Mouse (Mus musculus) lung, embryonic 14.5 days (tissue): Measurements from ENCODE around the gene Pop5. TPM values are rescaled to one million over a fixed set of nuclear protein-coding genes. Genes with fewer than 3 reads are reported as not detected.

Source experiments
- ATAC-seq: fragments of 200-750 bp; cut with Nextera tagmentation; 2 replicates; pipeline ENCODE4 v1.8.0; 2017; ENCODE audit warnings: mild to moderate bottlenecking, moderate TSS enrichment, moderate library complexity; ENCODE audit not compliant: insufficient read depth
- DNase-seq: peaks from one replicate; pipeline ENCODE4 v3.0.0-alpha.2; 2015
- H3K27ac ChIP-seq: fragments of 300-500 bp; sonication (generic); 2 replicates; pipeline ENCODE4 v1.5.1; 2014; ENCODE audit warnings: low read depth, mild to moderate bottlenecking, moderate library complexity
- H3K27me3 ChIP-seq: fragments of 300-500 bp; sonication (generic); 2 replicates; pipeline ENCODE4 v1.6.1; 2014; ENCODE audit warnings: low read length, control low read depth; ENCODE audit not compliant: insufficient read depth
- H3K36me3 ChIP-seq: fragments of 300-500 bp; sonication (generic); 2 replicates; pipeline ENCODE4 v1.6.1; 2014; ENCODE audit warnings: control low read depth; ENCODE audit not compliant: insufficient read depth
- H3K4me1 ChIP-seq: fragments of 300-500 bp; sonication (generic); 2 replicates; pipeline ENCODE4 v1.6.1; 2014; ENCODE audit warnings: antibody characterized with exemption, control low read depth; ENCODE audit not compliant: insufficient read depth
- H3K4me2 ChIP-seq: fragments of 300-500 bp; sonication (generic); 2 replicates; pipeline ENCODE4 v1.6.1; 2014; ENCODE audit warnings: mild to moderate bottlenecking
- H3K4me3 ChIP-seq: fragments of 300-500 bp; sonication (generic); 2 replicates; pipeline ENCODE4 v1.5.1; 2014; ENCODE audit warnings: low read depth, low read length
- H3K9ac ChIP-seq: fragments of 300-500 bp; sonication (generic); 2 replicates; pipeline ENCODE4 v1.6.1; 2014
- H3K9me3 ChIP-seq: fragments of 300-500 bp; sonication (generic); 2 replicates; pipeline ENCODE4 v1.6.1; 2016; ENCODE audit warnings: low read depth, low read length, control low read depth
- CTCF ChIP-seq: IDR thresholded peaks from 2 replicates; pipeline ENCODE4 v1.5.1; 2016; ENCODE audit warnings: antibody characterized with exemption, low read depth
- WGBS: fragments of 180-500 bp; shearing (Covaris S2); extraction: QIAGEN DNeasy Blood & Tissue Kit; methylation state at CpG from one replicate; pipeline ENCODE4 v1.1.7; 2014; 5-methylcytosine and 5-hydroxymethylcytosine counted together
- polyA plus RNA-seq: library from polyadenylated mRNA; unstranded; fragments of >200 nt; fragmentation: Nextera tagmentation; extraction: Ambion mirVana; gene quantifications from 2 replicates; pipeline ENCODE4 v1.2.1, GENCODE M21; 2014

The Pop5 gene
- polyA plus RNA-seq, 1 experiment from 2014 or later: 111 TPM

DNA sequence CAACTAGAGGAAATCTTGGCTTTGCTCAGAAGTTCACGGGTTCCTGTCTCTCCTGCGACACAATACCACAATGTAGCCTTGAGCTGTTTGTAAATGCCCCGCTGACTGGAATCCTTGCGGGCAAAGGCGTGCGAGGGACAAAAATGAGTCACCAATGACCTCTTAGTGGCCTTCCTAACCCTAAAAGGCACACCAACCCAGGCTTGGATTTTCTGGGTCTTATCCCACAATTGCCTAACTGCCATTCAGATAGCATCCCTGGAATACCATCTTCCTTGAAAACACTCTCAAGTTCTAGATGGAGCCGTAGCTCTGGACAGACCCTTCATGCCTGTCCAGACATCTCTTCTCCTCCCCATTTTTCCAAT is 42.8 kb upstream of the Pop5 start:
- Histone ChIP-seq H3K4me1 (no peaks in the 10 kb centered on the region), H3K9me3 (no peaks in the 10 kb centered on the region), H3K36me3 (no peaks in the 10 kb centered on the region), H3K4me2 (peak overlapping the region; percentile 100), H3K9ac (no peak overlapping the region), H3K27ac (no peak overlapping the region), H3K4me3 (peak overlapping the region; percentile 60), H3K27me3 (peaks cover 53% of the 10 kb centered on the region)
- 14% methylated on average over 7 of the region's 7 CpGs for WGBS
- DNase-seq: no peak
- no peak for TF ChIP-seq CTCF
- ATAC-seq: no peak

DNA sequence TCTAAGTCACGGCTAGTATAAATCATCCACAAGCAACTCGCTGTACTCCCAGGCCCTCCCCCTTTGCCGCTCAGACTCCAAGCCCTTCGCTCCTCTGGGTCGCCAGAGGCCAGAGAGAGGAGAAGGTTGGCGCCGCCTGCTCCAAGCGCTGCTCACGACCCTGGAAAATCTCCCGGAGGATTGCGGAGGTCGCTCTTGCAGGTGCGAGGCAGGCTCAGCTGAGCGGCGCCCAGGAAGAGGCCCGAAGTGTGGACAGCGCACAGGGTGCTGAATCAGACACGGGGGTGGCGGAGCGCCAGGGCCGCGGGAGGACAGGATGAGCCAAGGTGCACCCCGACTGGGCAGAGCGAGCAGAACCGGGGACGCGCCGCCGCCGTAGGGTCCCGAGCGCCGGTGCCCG is 42.4 kb upstream of the Pop5 start:
- peak overlapping the region; percentile 100 for H3K4me2 ChIP-seq

DNA sequence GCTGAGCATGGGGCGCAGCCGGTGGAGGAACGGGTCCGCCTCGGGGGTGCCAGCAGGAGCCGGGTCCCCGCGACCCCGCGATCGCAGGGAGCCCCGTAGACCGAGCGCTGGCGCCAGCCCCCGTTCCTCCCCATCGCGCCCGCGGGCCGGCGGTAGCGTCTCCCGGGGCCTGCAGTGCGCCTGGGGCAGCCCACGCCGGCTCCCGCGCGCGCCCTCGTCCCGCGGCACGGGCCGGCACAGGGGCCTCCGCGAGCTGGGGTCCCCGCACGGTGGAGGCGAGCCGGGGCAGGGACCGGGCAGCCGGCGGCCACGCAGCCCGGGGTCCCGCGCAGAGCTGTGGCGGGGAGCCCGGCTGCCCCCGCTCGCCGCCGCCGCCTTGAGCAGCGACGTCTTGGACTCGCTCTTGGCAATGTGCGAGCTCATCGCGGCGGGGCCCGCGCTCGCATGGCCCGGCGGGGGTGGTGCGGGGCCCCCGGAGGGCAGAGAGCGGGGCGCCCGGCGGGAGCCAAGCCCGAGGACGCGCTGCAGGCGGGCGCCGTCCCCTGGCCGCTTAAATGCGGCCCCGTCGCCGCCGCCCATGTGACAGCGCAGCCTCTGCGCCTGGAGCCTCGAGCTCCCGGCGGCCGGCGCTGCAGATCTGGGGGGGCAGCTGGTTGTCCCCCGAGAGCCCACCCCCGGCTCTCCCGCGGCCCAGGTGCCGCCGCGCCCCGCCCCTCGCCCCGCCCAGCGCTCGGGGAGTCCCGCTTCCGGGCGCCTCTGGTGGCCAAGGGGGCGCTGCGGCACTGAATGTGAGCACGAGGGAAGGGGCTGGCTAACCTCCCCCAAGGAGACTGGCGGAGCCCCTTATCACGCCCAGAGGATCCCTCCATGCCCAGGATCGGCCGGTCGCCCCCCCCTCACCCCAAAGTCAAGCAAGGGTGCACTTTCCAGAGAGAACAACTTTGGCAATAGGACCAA is 41.7 kb upstream of the Pop5 start, which contains the start of gene Cabp1:
Gene Cabp1 (minus strand): TSS at position 713 of the 957 bp plus-strand sequence.
- peaks cover 53% of the 10 kb centered on the region for H3K27me3 ChIP-seq
- DNase-seq (peak; percentile 82), ATAC-seq (peak; percentile 78)
- peak within 1 kb of the TSS; percentile 52 for H3K9ac ChIP-seq
- H3K4me1 ChIP-seq: no peaks in the 10 kb centered on the region
- H3K9me3 ChIP-seq: no peaks in the 10 kb centered on the region
- H3K4me3 ChIP-seq: peak within 1 kb of the TSS; percentile 60
- peak; percentile 46 for TF ChIP-seq CTCF
- peak within 1 kb of the TSS; percentile 100 for H3K4me2 ChIP-seq
- no peaks in the 10 kb centered on the region for H3K36me3 ChIP-seq
- WGBS: under 1% methylated on average over 106 of the region's 116 CpGs
- no peak within 1 kb of the TSS for H3K27ac ChIP-seq

More for the DNA sequence above, 42.4 kb upstream of the Pop5 start:
- TF ChIP-seq CTCF: no peak
- under 1% methylated on average over 34 of the region's 34 CpGs for WGBS
- no peak overlapping the region for H3K27ac ChIP-seq
- ATAC-seq (peak; percentile 44; the same call in 1 of the 2 replicates), DNase-seq (peak; percentile 72)
- H3K27me3 ChIP-seq: peaks cover 53% of the 10 kb centered on the region
- H3K4me1 ChIP-seq: no peaks in the 10 kb centered on the region
- no peaks in the 10 kb centered on the region for H3K36me3 ChIP-seq
- no peaks in the 10 kb centered on the region for H3K9me3 ChIP-seq
- peak overlapping the region; percentile 52; the same call in 1 of the 2 replicates for H3K9ac ChIP-seq
- peak overlapping the region; percentile 60 for H3K4me3 ChIP-seq

DNA sequence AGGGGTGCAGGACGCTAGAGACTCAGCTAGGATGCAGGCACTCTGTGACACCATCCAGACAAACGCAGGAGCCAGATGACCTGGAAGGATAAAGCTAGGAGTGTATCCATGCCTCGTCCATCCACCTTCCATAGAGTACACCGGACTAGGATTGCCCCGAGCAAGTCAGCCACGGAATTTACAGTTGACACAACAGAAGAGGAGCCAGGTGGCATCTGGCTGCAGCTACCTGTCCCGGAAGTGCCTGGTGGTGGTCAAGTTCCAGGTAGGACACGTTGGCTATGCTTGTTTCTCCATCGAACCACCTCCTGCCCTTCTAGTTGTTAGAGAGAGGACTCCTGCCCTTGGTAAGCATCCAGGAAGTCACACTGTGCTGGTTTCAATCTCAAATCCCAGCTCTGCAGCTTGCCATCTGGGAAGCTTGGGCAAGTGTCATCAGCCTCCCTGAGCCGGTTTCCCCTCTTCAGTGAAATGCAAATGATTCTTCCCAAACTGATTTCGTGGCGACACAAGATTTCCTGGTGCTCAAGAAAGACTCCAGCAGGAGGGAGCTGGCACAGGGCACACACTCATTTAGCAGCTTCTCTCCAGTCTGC is 40.9 kb upstream of the Pop5 start:
- 4% methylated on average over 12 of the region's 12 CpGs for WGBS
- Histone ChIP-seq H3K36me3 (no peaks in the 10 kb centered on the region), H3K9me3 (no peaks in the 10 kb centered on the region), H3K27ac (no peak overlapping the region), H3K9ac (no peak overlapping the region), H3K4me1 (no peaks in the 10 kb centered on the region), H3K27me3 (peaks cover 53% of the 10 kb centered on the region), H3K4me3 (peak overlapping the region; percentile 60), H3K4me2 (peak overlapping the region; percentile 100)
- ATAC-seq (peak; percentile 42; the same call in 1 of the 2 replicates), DNase-seq (no peak)
- no peak for TF ChIP-seq CTCF

DNA sequence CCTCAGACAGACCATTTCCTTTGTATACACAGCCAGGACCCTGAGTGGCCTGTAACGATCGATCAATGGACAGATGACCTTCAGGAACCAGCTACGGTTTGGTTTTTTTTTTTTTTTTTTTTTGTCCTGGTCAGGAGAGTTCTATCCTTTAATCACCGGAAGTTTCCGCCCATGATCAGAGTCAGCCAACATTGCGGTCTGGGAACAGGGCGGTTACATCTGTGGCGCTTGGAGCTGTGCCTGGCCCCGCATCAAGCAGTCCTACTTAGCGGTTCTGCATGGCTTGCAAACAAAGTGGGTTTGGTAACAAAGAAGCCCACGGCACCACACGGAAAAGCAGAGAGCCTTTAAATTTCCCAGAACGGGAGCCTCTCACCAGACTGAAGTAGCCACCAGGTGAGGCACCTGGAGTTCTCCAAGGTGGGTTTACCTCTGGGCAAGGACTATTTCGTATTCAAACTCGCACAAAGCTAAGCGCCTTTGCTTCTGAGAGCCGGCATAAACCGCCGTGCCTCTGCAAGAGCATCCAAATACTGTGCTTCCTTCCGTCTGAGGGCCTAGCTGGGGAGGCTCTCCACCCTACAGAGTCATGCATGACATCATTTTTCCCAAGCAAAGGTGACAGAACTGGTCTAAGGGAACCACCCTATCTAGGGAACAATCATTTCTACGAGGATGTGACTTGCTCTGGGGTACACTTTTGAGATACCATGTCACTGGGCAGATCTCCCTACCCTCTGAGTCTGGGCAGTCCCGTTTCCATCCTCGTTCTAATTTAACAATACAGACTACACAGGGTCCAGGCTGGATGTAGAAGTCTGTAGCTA is 31.7 kb upstream of the Pop5 start:
- DNase-seq: peak; percentile 73
- 10% methylated on average over 23 of the region's 23 CpGs for WGBS
- no peak for TF ChIP-seq CTCF
- ATAC-seq: peak; percentile 68
- Histone ChIP-seq H3K4me3 (peak overlapping the region; percentile 16), H3K4me1 (peaks cover 6% of the 10 kb centered on the region; the same call in 1 of the 2 replicates), H3K4me2 (peak overlapping the region; percentile 59), H3K27me3 (peaks cover 10% of the 10 kb centered on the region), H3K9me3 (no peaks in the 10 kb centered on the region), H3K36me3 (no peaks in the 10 kb centered on the region), H3K9ac (peak overlapping the region; percentile 33; the same call in 1 of the 2 replicates), H3K27ac (peak overlapping the region; percentile 19; the same call in 1 of the 2 replicates)

DNA sequence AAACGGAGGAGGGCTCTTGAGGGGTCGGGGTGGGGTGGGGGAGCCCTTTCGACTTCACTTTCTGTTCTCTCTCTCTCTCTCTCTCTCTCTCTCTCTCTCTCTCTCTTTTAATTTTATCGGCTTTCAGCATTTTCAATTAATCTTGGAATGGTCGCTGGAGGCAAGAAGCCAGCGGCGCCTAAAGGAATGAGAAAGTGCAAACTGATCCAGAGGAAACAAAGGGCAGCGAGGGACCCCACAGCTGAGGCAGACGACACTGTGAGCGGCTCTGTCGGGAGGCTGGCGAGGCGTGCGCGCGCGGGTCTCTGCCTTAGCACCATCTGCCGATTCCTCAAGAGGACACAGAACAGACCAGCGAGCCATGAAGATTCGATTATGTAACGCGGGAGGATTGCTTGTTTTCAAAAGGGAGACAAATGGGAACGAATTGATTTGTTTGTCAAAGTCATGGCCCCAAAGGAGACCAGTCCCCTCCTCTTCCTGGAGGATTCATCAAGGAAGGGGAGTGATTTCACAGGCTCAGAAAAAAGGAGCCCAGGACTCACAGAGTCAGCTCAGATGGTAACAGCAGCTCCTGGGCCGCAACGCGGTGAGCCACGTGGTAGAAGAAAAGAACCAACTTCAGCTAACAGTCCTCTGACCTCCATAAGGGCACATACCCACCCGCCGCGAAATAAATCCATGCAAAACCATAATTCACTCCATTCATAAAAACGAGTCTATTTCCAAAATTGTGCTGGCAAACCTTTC is 30.9 kb upstream of the Pop5 start:
- no peak for TF ChIP-seq CTCF
- ATAC-seq: peak; percentile 68
- DNase-seq: peak; percentile 75
- WGBS: 3% methylated on average over 31 of the region's 31 CpGs
- Histone ChIP-seq H3K27ac (peak overlapping the region; percentile 19; the same call in 1 of the 2 replicates), H3K4me2 (peak overlapping the region; percentile 59), H3K27me3 (peaks cover 10% of the 10 kb centered on the region), H3K9ac (peak overlapping the region; percentile 33; the same call in 1 of the 2 replicates), H3K4me3 (peak overlapping the region; percentile 16), H3K36me3 (no peaks in the 10 kb centered on the region), H3K4me1 (peaks cover 6% of the 10 kb centered on the region; the same call in 1 of the 2 replicates), H3K9me3 (no peaks in the 10 kb centered on the region)
